Mouse (Mus musculus): ENCODE measurements around the gene Mipep.
A peak's percentile ranks its signal among the peaks of the same experiment; 100 is the strongest.

Gene Mipep

GRCm38 (mm10) chr14:60784427-60785315 is at the start of gene Mipep:
Gene Mipep (plus strand): TSS chr14:60784573.
- DNase-seq (ENCODE audit: low read depth in 1 of 2, low spot score in 2 of 2) = peak; percentile 40 to 71

- DNase-seq (ENCODE audit: low read depth in 1 of 2, low spot score in 2 of 2) = no peak
Observed at GRCm38 (mm10) chr14:60735206-60735605, 49.2 kb upstream of the Mipep start.

GRCm38 (mm10) chr14:60735848-60736547 is 48.4 kb upstream of the Mipep start:
- DNase-seq (ENCODE audit: low read depth in 1 of 2, low spot score in 2 of 2) = no peak

GRCm38 (mm10) chr14:60736591-60737192 is 47.7 kb upstream of the Mipep start:
- peak; percentile 81 to 85 for DNase-seq (ENCODE audit: low read depth in 1 of 2, low spot score in 2 of 2)

- DNase-seq (ENCODE audit: low read depth in 1 of 2, low spot score in 2 of 2) = no peak
Observed at GRCm38 (mm10) chr14:60737202-60737611, 47.2 kb upstream of the Mipep start.

- DNase-seq (ENCODE audit: low read depth in 1 of 2, low spot score in 2 of 2) = no peak
Observed at GRCm38 (mm10) chr14:60738434-60738938, 45.9 kb upstream of the Mipep start.

- no peak for DNase-seq (ENCODE audit: low read depth in 1 of 2, low spot score in 2 of 2)
Observed at GRCm38 (mm10) chr14:60739155-60739554, 45.2 kb upstream of the Mipep start.

- no peak for DNase-seq (ENCODE audit: low read depth in 1 of 2, low spot score in 2 of 2)
Observed at GRCm38 (mm10) chr14:60739616-60740015, 44.8 kb upstream of the Mipep start.

GRCm38 (mm10) chr14:60740507-60740906 is 43.9 kb upstream of the Mipep start:
- DNase-seq (ENCODE audit: low read depth in 1 of 2, low spot score in 2 of 2) = no peak

GRCm38 (mm10) chr14:60741033-60741432 is 43.3 kb upstream of the Mipep start:
- no peak for DNase-seq (ENCODE audit: low read depth in 1 of 2, low spot score in 2 of 2)

- no peak for DNase-seq (ENCODE audit: low read depth in 1 of 2, low spot score in 2 of 2)
Observed at GRCm38 (mm10) chr14:60741490-60741981, 42.8 kb upstream of the Mipep start.

GRCm38 (mm10) chr14:60743681-60744080 is 40.7 kb upstream of the Mipep start:
- DNase-seq (ENCODE audit: low read depth in 1 of 2, low spot score in 2 of 2) = no peak

GRCm38 (mm10) chr14:60745201-60745600 is 39.2 kb upstream of the Mipep start:
- DNase-seq (ENCODE audit: low read depth in 1 of 2, low spot score in 2 of 2) = no peak

GRCm38 (mm10) chr14:60746141-60746540 is 38.2 kb upstream of the Mipep start:
- no peak for DNase-seq (ENCODE audit: low read depth in 1 of 2, low spot score in 2 of 2)

- DNase-seq (ENCODE audit: low read depth in 1 of 2, low spot score in 2 of 2) = no peak
Observed at GRCm38 (mm10) chr14:60747154-60747870, 37.1 kb upstream of the Mipep start.

- DNase-seq (ENCODE audit: low read depth in 1 of 2, low spot score in 2 of 2) = no peak
Observed at GRCm38 (mm10) chr14:60749880-60750279, 34.5 kb upstream of the Mipep start.

- DNase-seq (ENCODE audit: low read depth in 1 of 2, low spot score in 2 of 2) = no peak
Observed at GRCm38 (mm10) chr14:60751581-60751980, 32.8 kb upstream of the Mipep start.

GRCm38 (mm10) chr14:60752892-60753800 is 31.2 kb upstream of the Mipep start:
- no peak for DNase-seq (ENCODE audit: low read depth in 1 of 2, low spot score in 2 of 2)

- no peak for DNase-seq (ENCODE audit: low read depth in 1 of 2, low spot score in 2 of 2)
Observed at GRCm38 (mm10) chr14:60753801-60754126, 30.6 kb upstream of the Mipep start.

GRCm38 (mm10) chr14:60754656-60755055 is 29.7 kb upstream of the Mipep start:
- no peak for DNase-seq (ENCODE audit: low read depth in 1 of 2, low spot score in 2 of 2)
